Mouse (Mus musculus) cortical plate, adult 2 months (tissue): ENCODE results near the gene Tcta. TPM values are rescaled to one million over a fixed set of nuclear protein-coding genes. Genes with fewer than 3 reads are reported as not detected.
"Not testable (repeated sequence)": the region's sequence is repeated elsewhere in the genome, so short reads cannot be mapped to it uniquely, and the experiment has no call there.

Source experiments
- H3K27ac ChIP-seq: fragments of 200-500 bp; 2 replicates; pipeline ENCODE4 v1.5.1; 2012; ENCODE audit warnings: low read length, control low read depth, inconsistent platforms; ENCODE audit not compliant: insufficient read depth
- H3K4me1 ChIP-seq: fragments of 200-500 bp; 2 replicates; pipeline ENCODE4 v1.6.1; 2011; ENCODE audit warnings: low read length; ENCODE audit not compliant: control insufficient read depth, insufficient read depth
- H3K4me3 ChIP-seq: fragments of 200-500 bp; 2 replicates; pipeline ENCODE4 v1.5.1; 2011; ENCODE audit warnings: mild to moderate bottlenecking, low read length, control low read depth; ENCODE audit not compliant: insufficient read depth
- CTCF ChIP-seq: fragments of 200-500 bp; IDR thresholded peaks from 2 replicates; pipeline ENCODE4 v1.5.1; 2011; ENCODE audit warnings: mild to moderate bottlenecking, control low read depth, low read length; ENCODE audit not compliant: insufficient read depth; ENCODE audit errors: extremely low read depth
- POLR2A ChIP-seq: fragments of 200-500 bp; IDR thresholded peaks from 2 replicates; pipeline ENCODE4 v1.6.1; 2011; ENCODE audit warnings: mild to moderate bottlenecking, low read length, control low read depth; ENCODE audit not compliant: insufficient read depth; ENCODE audit errors: extremely low read depth
- polyA plus RNA-seq: library from polyadenylated mRNA; depleted of rRNA; stranded (reverse); fragments of >200 nt; gene quantifications from 2 replicates; pipeline ENCODE4 v1.2.3, GENCODE M21; 2012

Tcta gene
- polyA plus RNA-seq, 1 experiment: 55.6 TPM

GRCm38 (mm10) chr9:108273485-108273884, 32.5 kb downstream of the Tcta start:
- no peak for TF ChIP-seq POLR2A
- no peak for TF ChIP-seq CTCF
- no peaks in the 10 kb centered on the region for H3K4me1 ChIP-seq
- H3K4me3 ChIP-seq: no peak overlapping the region
- H3K27ac ChIP-seq: no peak overlapping the region

- Histone ChIP-seq H3K4me3 (no peak overlapping the region), H3K27ac (no peak overlapping the region), H3K4me1 (no peaks in the 10 kb centered on the region)
- TF ChIP-seq CTCF: no peak
- no peak for TF ChIP-seq POLR2A
These were observed 33.3 kb downstream of the Tcta start for GRCm38 (mm10) chr9:108272691-108273090.

- H3K4me3 ChIP-seq: no peak overlapping the region
- H3K4me1 ChIP-seq: no peaks in the 10 kb centered on the region
- no peak overlapping the region for H3K27ac ChIP-seq
- TF ChIP-seq CTCF (no peak), POLR2A (no peak)
These were observed 34.0 kb downstream of the Tcta start for GRCm38 (mm10) chr9:108271941-108272340.

GRCm38 (mm10) chr9:108268701-108269100, 37.3 kb downstream of the Tcta start:
- not testable (repeated sequence) for H3K4me1 ChIP-seq, H3K4me3 ChIP-seq, H3K27ac ChIP-seq

- no peaks in the 10 kb centered on the region; the same call in 1 of the 2 replicates for H3K4me1 ChIP-seq
- H3K27ac ChIP-seq: no peak overlapping the region
- no peak overlapping the region for H3K4me3 ChIP-seq
- TF ChIP-seq CTCF (no peak), POLR2A (no peak)
These were observed 38.3 kb downstream of the Tcta start for GRCm38 (mm10) chr9:108267691-108268090.

GRCm38 (mm10) chr9:108266261-108266935, 39.6 kb downstream of the Tcta start:
- TF ChIP-seq POLR2A: no peak
- TF ChIP-seq CTCF: no peak
- Histone ChIP-seq H3K4me3 (no peak overlapping the region), H3K4me1 (peaks cover 6% of the 10 kb centered on the region; the same call in 1 of the 2 replicates), H3K27ac (no peak overlapping the region)

- TF ChIP-seq CTCF: no peak
- TF ChIP-seq POLR2A: no peak
- Histone ChIP-seq H3K4me3 (peak overlapping the region; percentile 93), H3K4me1 (peaks cover 9% of the 10 kb centered on the region; the same call in 1 of the 2 replicates), H3K27ac (peak overlapping the region; percentile 73)
These were observed 41.6 kb downstream of the Tcta start for GRCm38 (mm10) chr9:108264191-108264921.

- Histone ChIP-seq H3K27ac (peak within 1 kb of the TSS; percentile 95), H3K4me3 (peak within 1 kb of the TSS; percentile 93), H3K4me1 (peaks cover 9% of the 10 kb centered on the region; the same call in 1 of the 2 replicates)
- TF ChIP-seq CTCF (no peak), POLR2A (peak; percentile 55; the same call in 1 of the 2 replicates)
These were observed 42.2 kb downstream of the Tcta start, which contains the start of gene Dag1 for GRCm38 (mm10) chr9:108263690-108264190. Dag1 (minus strand) TSS chr9:108263958.

GRCm38 (mm10) chr9:108263131-108263681, 42.8 kb downstream of the Tcta start:
- TF ChIP-seq POLR2A (no peak), CTCF (no peak)
- peaks cover 9% of the 10 kb centered on the region; the same call in 1 of the 2 replicates for H3K4me1 ChIP-seq
- H3K27ac ChIP-seq: peak overlapping the region; percentile 95
- H3K4me3 ChIP-seq: peak overlapping the region; percentile 93
